Mouse (Mus musculus) kidney, postnatal 10 days (tissue): ENCODE results near the gene Prdm1.
A peak's percentile ranks its signal among the peaks of the same experiment; 100 is the strongest.

Experiments used
- DNase-seq: peaks from one replicate; pipeline ENCODE4 v3.0.0; 2021; ENCODE audit warnings: mixed read lengths

Gene Prdm1

DNA sequence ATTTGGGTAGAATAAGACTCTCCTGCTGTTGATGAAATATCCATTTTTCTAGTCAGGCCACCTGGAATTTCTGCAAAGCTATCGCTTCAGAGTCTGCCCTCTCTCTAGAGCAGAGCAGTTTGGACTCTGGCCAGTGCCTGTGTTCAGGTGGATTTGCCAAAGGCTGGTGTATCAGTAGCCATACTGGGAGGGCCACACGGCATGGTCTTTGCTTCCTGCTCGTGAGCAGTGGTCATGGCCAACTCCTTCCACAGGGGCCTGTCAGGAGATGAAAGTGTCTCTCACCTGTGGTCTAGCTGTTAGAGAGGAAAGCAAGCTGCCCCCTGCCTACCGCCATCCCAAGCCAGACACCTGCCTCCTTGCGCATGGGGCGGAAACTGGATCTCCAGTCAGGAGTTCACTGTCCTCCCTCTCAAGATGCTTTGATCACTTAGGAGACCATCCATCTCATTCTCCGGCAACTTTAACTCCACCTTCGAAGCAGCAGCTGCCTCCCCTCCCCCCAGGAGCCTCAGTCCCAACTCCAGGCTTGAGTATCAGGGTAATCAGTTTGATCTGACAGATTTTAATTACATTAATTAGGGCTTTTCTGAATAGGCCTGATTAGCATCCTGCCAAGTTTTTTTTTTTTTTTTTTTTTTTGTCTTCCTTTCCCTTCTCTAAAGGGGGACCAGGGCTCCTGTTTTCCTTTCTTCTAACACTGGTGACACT, 35.3 kb downstream of the Prdm1 start:
- DNase-seq = peak; percentile 63

GRCm38 (mm10) chr10:44490899-44491422, 37.3 kb downstream of the Prdm1 start:
- DNase-seq = no peak

- DNase-seq = no peak
Measured at GRCm38 (mm10) chr10:44487132-44487531, 41.2 kb downstream of the Prdm1 start.

GRCm38 (mm10) chr10:44484077-44484476, 44.2 kb downstream of the Prdm1 start:
- DNase-seq = no peak

GRCm38 (mm10) chr10:44483116-44483515, 45.2 kb downstream of the Prdm1 start:
- no peak for DNase-seq

GRCm38 (mm10) chr10:44481379-44481778, 46.9 kb downstream of the Prdm1 start:
- DNase-seq = peak; percentile 85

GRCm38 (mm10) chr10:44479286-44479685, 49.0 kb downstream of the Prdm1 start:
- DNase-seq = no peak

- peak; percentile 47 for DNase-seq
Measured at GRCm38 (mm10) chr10:44478091-44478490, 50.2 kb downstream of the Prdm1 start.

DNA sequence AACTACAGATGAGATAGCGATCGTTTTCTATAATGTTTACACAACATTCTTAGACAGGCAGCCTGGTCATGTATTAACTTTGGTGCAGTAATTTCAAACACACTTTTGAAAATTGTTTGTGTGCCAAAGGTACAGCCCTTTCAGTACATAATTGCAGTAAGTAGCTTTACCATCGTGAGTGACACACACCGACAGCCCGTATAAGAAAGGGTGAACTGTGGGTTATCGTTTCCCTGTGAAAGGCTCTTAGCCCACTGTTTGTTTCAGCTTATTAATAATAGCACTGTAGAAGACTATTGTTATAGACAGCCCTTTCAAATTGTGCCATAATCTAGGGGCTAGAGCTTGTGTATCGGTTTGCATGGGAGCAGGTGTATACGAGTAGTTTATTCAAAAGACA, 51.1 kb downstream of the Prdm1 start:
- DNase-seq = no peak

GRCm38 (mm10) chr10:44476523-44476922, 51.8 kb downstream of the Prdm1 start:
- DNase-seq = no peak

GRCm38 (mm10) chr10:44475376-44475775, 52.9 kb downstream of the Prdm1 start:
- no peak for DNase-seq

DNA sequence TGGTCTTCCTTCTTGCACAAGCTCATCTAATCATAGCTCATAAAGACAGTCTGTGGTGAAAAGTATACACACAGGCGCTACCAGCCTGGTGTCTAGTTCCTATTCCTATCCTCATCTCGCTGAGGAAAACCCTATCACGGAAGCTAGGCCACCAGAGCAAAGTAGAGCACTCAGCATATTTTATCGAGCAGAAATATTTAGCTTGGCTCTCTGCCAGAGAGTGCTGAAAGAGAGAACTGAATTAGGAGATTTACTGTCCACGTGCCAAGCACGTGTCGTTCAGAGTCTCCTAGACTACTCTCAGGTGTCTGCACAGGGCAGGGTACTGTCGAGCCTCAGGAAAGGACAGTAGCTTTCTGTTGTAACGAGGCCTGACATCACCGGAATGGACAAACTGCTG, 54.0 kb downstream of the Prdm1 start:
- DNase-seq = peak; percentile 74

- DNase-seq = no peak
Measured at GRCm38 (mm10) chr10:44465618-44466017, 62.7 kb downstream of the Prdm1 start.

GRCm38 (mm10) chr10:44464563-44464962, 63.7 kb downstream of the Prdm1 start:
- no peak for DNase-seq

DNA sequence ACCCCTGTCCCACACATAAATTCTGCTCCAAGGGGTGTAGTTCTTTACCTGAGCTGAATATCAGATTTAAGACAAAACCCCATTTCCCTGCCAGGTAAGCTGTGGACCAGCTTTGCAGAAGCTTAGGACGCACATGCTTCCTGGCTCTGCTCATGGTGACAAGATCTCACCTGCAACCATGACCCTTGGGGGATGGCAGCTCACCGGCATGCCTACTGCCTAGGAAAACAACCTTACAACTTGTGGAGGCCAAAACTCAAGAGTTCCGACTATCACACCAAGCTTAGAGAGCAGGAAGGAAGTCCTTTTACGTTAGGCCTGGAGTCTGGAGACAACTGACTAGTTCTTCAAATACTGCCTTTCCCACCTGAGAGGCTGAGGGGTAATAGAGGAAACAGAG, 64.4 kb downstream of the Prdm1 start:
- DNase-seq = no peak

- no peak for DNase-seq
Measured at GRCm38 (mm10) chr10:44462351-44462750, 66.0 kb downstream of the Prdm1 start.

- no peak for DNase-seq
Measured at GRCm38 (mm10) chr10:44461063-44461462, 67.2 kb downstream of the Prdm1 start.

- peak; percentile 82 for DNase-seq
Measured at GRCm38 (mm10) chr10:44460095-44460810, 68.0 kb downstream of the Prdm1 start.

DNA sequence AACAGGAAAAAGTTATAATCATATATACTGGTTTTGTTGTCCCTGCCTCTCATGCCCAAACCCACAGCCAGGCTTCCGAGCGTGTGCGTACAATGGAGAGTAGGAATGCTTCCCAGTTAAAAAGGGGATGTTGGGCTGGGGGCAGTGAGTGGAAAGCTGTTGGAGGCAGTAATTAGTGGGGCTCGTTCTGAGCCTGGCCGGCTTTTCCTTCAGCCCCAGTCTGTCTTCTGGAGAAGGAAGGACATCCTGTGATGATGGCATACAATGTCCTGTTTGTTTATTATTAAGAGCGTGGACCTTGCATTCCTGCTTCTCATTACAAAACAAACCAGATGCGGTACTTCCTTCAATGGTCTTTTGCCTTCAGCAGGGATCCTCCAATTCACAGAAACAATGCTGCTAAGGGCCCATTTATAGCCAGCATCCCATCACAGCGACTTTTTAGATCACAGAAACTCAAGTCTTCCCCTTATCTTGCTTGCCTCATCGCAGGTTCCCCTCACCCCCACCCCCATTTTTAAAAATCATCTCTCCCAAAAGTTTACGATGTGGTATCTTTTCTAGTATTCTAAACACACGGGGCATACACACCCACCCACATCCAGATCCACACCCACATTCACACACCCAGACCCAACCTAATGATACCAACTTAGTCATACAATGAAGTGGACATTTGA, 68.8 kb downstream of the Prdm1 start:
- DNase-seq = peak; percentile 25

- peak; percentile 81 for DNase-seq
Measured at GRCm38 (mm10) chr10:44458534-44459315, 69.6 kb downstream of the Prdm1 start.

DNA sequence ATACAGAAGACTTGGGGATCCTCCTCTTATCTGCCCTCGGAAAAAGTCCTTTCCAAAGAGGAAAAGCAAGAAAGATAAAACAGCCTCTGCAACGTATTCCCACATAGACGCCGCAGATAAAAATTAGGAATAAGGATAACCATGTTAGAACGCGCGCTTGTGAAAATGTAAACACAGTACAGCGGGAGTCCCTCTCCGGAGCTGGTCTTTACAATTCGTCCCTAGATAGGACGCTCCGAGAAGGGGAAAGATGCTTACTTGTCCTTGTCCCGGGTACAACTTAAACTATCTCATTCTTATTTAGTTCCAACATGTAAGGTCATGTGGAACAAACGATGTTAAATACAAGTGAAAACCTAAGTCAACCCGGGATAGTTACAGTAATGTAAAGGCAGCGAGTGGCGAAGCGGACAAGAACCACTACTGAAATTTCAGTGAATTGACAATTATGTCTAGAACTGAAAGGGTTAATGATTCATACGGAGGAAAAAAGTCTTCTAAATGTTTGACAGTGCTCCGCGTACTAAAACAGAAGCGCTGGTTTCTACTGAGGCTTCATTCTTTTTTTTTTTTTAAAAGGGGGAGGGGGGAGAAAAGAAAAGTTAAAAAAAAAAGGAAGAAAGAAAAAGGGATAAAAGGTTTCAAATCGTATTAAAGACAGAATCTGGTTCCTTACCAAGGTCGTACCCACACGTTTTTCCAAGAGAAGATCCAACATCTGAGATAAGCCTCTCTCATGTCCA, 70.3 kb downstream of the Prdm1 start:
- no peak for DNase-seq
